Mouse (Mus musculus): Measurements from ENCODE around the gene Wdr48.

The Wdr48 gene

GRCm38 (mm10) chr9:119894339-119895009 lies at the start of gene Wdr48:
Wdr48 (plus strand) TSS chr9:119894878.
- peak; percentile 93 for DNase-seq (ENCODE audit: low spot score)

- DNase-seq (ENCODE audit: low spot score): no peak
Measured at GRCm38 (mm10) chr9:119847187-119847586, 47.5 kb upstream of the Wdr48 start.

- DNase-seq (ENCODE audit: low spot score): no peak
Measured at GRCm38 (mm10) chr9:119848671-119849070, 46.0 kb upstream of the Wdr48 start.

- DNase-seq (ENCODE audit: low spot score): no peak
Measured at GRCm38 (mm10) chr9:119849214-119849613, 45.5 kb upstream of the Wdr48 start.

- DNase-seq (ENCODE audit: low spot score): no peak
Measured at GRCm38 (mm10) chr9:119852347-119853030, 42.2 kb upstream of the Wdr48 start.

- no peak for DNase-seq (ENCODE audit: low spot score)
Measured at GRCm38 (mm10) chr9:119853071-119853846, 41.4 kb upstream of the Wdr48 start.

- no peak for DNase-seq (ENCODE audit: low spot score)
Measured at GRCm38 (mm10) chr9:119854170-119854569, 40.5 kb upstream of the Wdr48 start.

- DNase-seq (ENCODE audit: low spot score): no peak
Measured at GRCm38 (mm10) chr9:119887144-119887901, 7.4 kb upstream of the Wdr48 start.

GRCm38 (mm10) chr9:119888843-119889246 lies 5.8 kb upstream of the Wdr48 start:
- DNase-seq (ENCODE audit: low spot score): no peak

GRCm38 (mm10) chr9:119889446-119889845 lies 5.2 kb upstream of the Wdr48 start:
- no peak for DNase-seq (ENCODE audit: low spot score)

- DNase-seq (ENCODE audit: low spot score): no peak
Measured at GRCm38 (mm10) chr9:119890692-119891091, 4.0 kb upstream of the Wdr48 start.

GRCm38 (mm10) chr9:119893881-119894280 lies 797 bp upstream of the Wdr48 start:
- no peak for DNase-seq (ENCODE audit: low spot score)

- no peak for DNase-seq (ENCODE audit: low spot score)
Measured at GRCm38 (mm10) chr9:119895040-119895721, 503 bp downstream of the Wdr48 start.

GRCm38 (mm10) chr9:119899446-119899845 lies 4.8 kb downstream of the Wdr48 start:
- DNase-seq (ENCODE audit: low spot score): no peak

- DNase-seq (ENCODE audit: low spot score): no peak
Measured at GRCm38 (mm10) chr9:119902410-119903151, 7.9 kb downstream of the Wdr48 start.

- DNase-seq (ENCODE audit: low spot score): no peak
Measured at GRCm38 (mm10) chr9:119908708-119909107, 14.0 kb downstream of the Wdr48 start.

GRCm38 (mm10) chr9:119909931-119910330 lies 15.3 kb downstream of the Wdr48 start:
- no peak for DNase-seq (ENCODE audit: low spot score)

GRCm38 (mm10) chr9:119913087-119913838 lies 18.6 kb downstream of the Wdr48 start:
- DNase-seq (ENCODE audit: low spot score): no peak

- DNase-seq (ENCODE audit: low spot score): no peak
Measured at GRCm38 (mm10) chr9:119919858-119920257, 25.2 kb downstream of the Wdr48 start.

- no peak for DNase-seq (ENCODE audit: low spot score)
Measured at GRCm38 (mm10) chr9:119923462-119923861, 28.8 kb downstream of the Wdr48 start.

Data from spleen, adult 12 weeks (tissue).